Mouse (Mus musculus): Measurements from ENCODE around the gene Commd1.

- TF ChIP-seq CTCF (IDR thresholded peaks at IDR 0.05), result no peak
- TF ChIP-seq EP300 (IDR thresholded peaks at IDR 0.05), result no peak
Measured at GRCm38 (mm10) chr11:23020116-23020770, 38.1 kb upstream of the Commd1 start.

Measured in lung, postnatal 0 days (tissue).